Mouse (Mus musculus): Measurements from ENCODE around the gene Rai1. TPM values are rescaled to one million over a fixed set of nuclear protein-coding genes. Genes with fewer than 3 reads are reported as not detected.

Gene Rai1
- polyA plus RNA-seq, 1 experiment: 62.9 TPM

GRCm38 (mm10) chr11:60220291-60220804, 115.5 kb downstream of the Rai1 start:
- peak overlapping the region; percentile 98 for H3K4me3 ChIP-seq (replicated peaks)
- peaks cover 5% of the 10 kb centered on the region; the same call in 1 of the 2 replicates for H3K9me3 ChIP-seq
- TF ChIP-seq FLI1 (IDR thresholded peaks at IDR 0.05; ENCODE audit: low read length): no peak
- TF ChIP-seq GATA1 (IDR thresholded peaks at IDR 0.05; ENCODE audit: borderline replicate concordance, low read length): no peak
- H3K27me3 ChIP-seq (replicated peaks): no peaks in the 10 kb centered on the region
- H3K4me1 ChIP-seq: peaks cover 94% of the 10 kb centered on the region
- peaks cover 42% of the 10 kb centered on the region for H3K36me3 ChIP-seq (replicated peaks; ENCODE audit: low read length)

GRCm38 (mm10) chr11:60221425-60221824, 116.6 kb downstream of the Rai1 start:
- peaks cover 93% of the 10 kb centered on the region for H3K4me1 ChIP-seq
- H3K9me3 ChIP-seq: peaks cover 5% of the 10 kb centered on the region; the same call in 1 of the 2 replicates
- no peaks in the 10 kb centered on the region for H3K27me3 ChIP-seq (replicated peaks)
- TF ChIP-seq FLI1 (IDR thresholded peaks at IDR 0.05; ENCODE audit: low read length): no peak
- no peak for TF ChIP-seq GATA1 (IDR thresholded peaks at IDR 0.05; ENCODE audit: borderline replicate concordance, low read length)
- H3K36me3 ChIP-seq (replicated peaks; ENCODE audit: low read length): peaks cover 35% of the 10 kb centered on the region
- peak overlapping the region; percentile 94 for H3K4me3 ChIP-seq (replicated peaks)

GRCm38 (mm10) chr11:60222085-60222468, 117.3 kb downstream of the Rai1 start:
- TF ChIP-seq FLI1 (IDR thresholded peaks at IDR 0.05; ENCODE audit: low read length) (no peak), GATA1 (IDR thresholded peaks at IDR 0.05; ENCODE audit: borderline replicate concordance, low read length) (no peak)
- Histone ChIP-seq H3K36me3 (replicated peaks; ENCODE audit: low read length) (peaks cover 34% of the 10 kb centered on the region), H3K27me3 (replicated peaks) (no peaks in the 10 kb centered on the region), H3K4me3 (replicated peaks) (peak overlapping the region; percentile 94), H3K4me1 (peaks cover 93% of the 10 kb centered on the region), H3K9me3 (peaks cover 5% of the 10 kb centered on the region; the same call in 1 of the 2 replicates)

- H3K36me3 ChIP-seq (replicated peaks; ENCODE audit: low read length): peaks cover 33% of the 10 kb centered on the region
- H3K9me3 ChIP-seq: peaks cover 3% of the 10 kb centered on the region; the same call in 1 of the 2 replicates
- peaks cover 93% of the 10 kb centered on the region for H3K4me1 ChIP-seq
- peak within 1 kb of the TSS; percentile 94 for H3K4me3 ChIP-seq (replicated peaks)
- TF ChIP-seq GATA1 (IDR thresholded peaks at IDR 0.05; ENCODE audit: borderline replicate concordance, low read length) (no peak), FLI1 (IDR thresholded peaks at IDR 0.05; ENCODE audit: low read length) (no peak)
- H3K27me3 ChIP-seq (replicated peaks): no peaks in the 10 kb centered on the region
These were observed 117.8 kb downstream of the Rai1 start, which contains the start of gene Srebf1 for GRCm38 (mm10) chr11:60222469-60223236. TSS of gene Srebf1 (minus strand) at chr11:60222581.

- TF ChIP-seq GATA1 (IDR thresholded peaks at IDR 0.05; ENCODE audit: borderline replicate concordance, low read length): no peak
- no peak for TF ChIP-seq FLI1 (IDR thresholded peaks at IDR 0.05; ENCODE audit: low read length)
- H3K4me3 ChIP-seq (replicated peaks): no peak overlapping the region
- H3K27me3 ChIP-seq (replicated peaks): no peaks in the 10 kb centered on the region
- H3K9me3 ChIP-seq: no peaks in the 10 kb centered on the region
- peaks cover 93% of the 10 kb centered on the region for H3K4me1 ChIP-seq
- peaks cover 38% of the 10 kb centered on the region for H3K36me3 ChIP-seq (replicated peaks; ENCODE audit: low read length)
These were observed 119.9 kb downstream of the Rai1 start for GRCm38 (mm10) chr11:60224676-60225075.

- Histone ChIP-seq H3K9me3 (no peaks in the 10 kb centered on the region), H3K4me1 (peaks cover 95% of the 10 kb centered on the region), H3K27me3 (replicated peaks) (no peaks in the 10 kb centered on the region), H3K36me3 (replicated peaks; ENCODE audit: low read length) (peaks cover 50% of the 10 kb centered on the region), H3K4me3 (replicated peaks) (no peak overlapping the region)
- TF ChIP-seq GATA1 (IDR thresholded peaks at IDR 0.05; ENCODE audit: borderline replicate concordance, low read length) (no peak), FLI1 (IDR thresholded peaks at IDR 0.05; ENCODE audit: low read length) (no peak)
These were observed 121.1 kb downstream of the Rai1 start for GRCm38 (mm10) chr11:60225874-60226273.

GRCm38 (mm10) chr11:60228525-60228924, 123.7 kb downstream of the Rai1 start:
- TF ChIP-seq FLI1 (IDR thresholded peaks at IDR 0.05; ENCODE audit: low read length): no peak
- Histone ChIP-seq H3K4me3 (replicated peaks) (peak overlapping the region; percentile 29), H3K27me3 (replicated peaks) (no peaks in the 10 kb centered on the region), H3K4me1 (peaks cover 93% of the 10 kb centered on the region), H3K36me3 (replicated peaks; ENCODE audit: low read length) (peaks cover 72% of the 10 kb centered on the region), H3K9me3 (no peaks in the 10 kb centered on the region)

- Histone ChIP-seq H3K4me3 (replicated peaks) (no peak overlapping the region), H3K27me3 (replicated peaks) (no peaks in the 10 kb centered on the region), H3K4me1 (peaks cover 86% of the 10 kb centered on the region), H3K9me3 (no peaks in the 10 kb centered on the region), H3K36me3 (replicated peaks; ENCODE audit: low read length) (peaks cover 82% of the 10 kb centered on the region)
- TF ChIP-seq GATA1 (IDR thresholded peaks at IDR 0.05; ENCODE audit: borderline replicate concordance, low read length) (no peak), FLI1 (IDR thresholded peaks at IDR 0.05; ENCODE audit: low read length) (no peak)
These were observed 125.0 kb downstream of the Rai1 start for GRCm38 (mm10) chr11:60229821-60230220.

- H3K36me3 ChIP-seq (replicated peaks; ENCODE audit: low read length): peaks cover 84% of the 10 kb centered on the region
- no peaks in the 10 kb centered on the region for H3K9me3 ChIP-seq
- H3K4me3 ChIP-seq (replicated peaks): no peak overlapping the region
- no peaks in the 10 kb centered on the region for H3K27me3 ChIP-seq (replicated peaks)
- TF ChIP-seq FLI1 (IDR thresholded peaks at IDR 0.05; ENCODE audit: low read length) (no peak), GATA1 (IDR thresholded peaks at IDR 0.05; ENCODE audit: borderline replicate concordance, low read length) (no peak)
- H3K4me1 ChIP-seq: peaks cover 82% of the 10 kb centered on the region
These were observed 125.7 kb downstream of the Rai1 start for GRCm38 (mm10) chr11:60230512-60230911.

- TF ChIP-seq GATA1 (IDR thresholded peaks at IDR 0.05; ENCODE audit: borderline replicate concordance, low read length) (no peak), FLI1 (IDR thresholded peaks at IDR 0.05; ENCODE audit: low read length) (no peak)
- no peaks in the 10 kb centered on the region for H3K27me3 ChIP-seq (replicated peaks)
- peaks cover 83% of the 10 kb centered on the region for H3K4me1 ChIP-seq
- no peaks in the 10 kb centered on the region for H3K9me3 ChIP-seq
- H3K4me3 ChIP-seq (replicated peaks): no peak overlapping the region
- H3K36me3 ChIP-seq (replicated peaks; ENCODE audit: low read length): peaks cover 87% of the 10 kb centered on the region
These were observed 126.5 kb downstream of the Rai1 start for GRCm38 (mm10) chr11:60231326-60231725.

Data from megakaryocyte, embryonic 14.5 days (primary cell).